Mouse (Mus musculus): ENCODE measurements around the gene AY358078.
"Not testable (repeated sequence)": the region's sequence is repeated elsewhere in the genome, so short reads cannot be mapped to it uniquely, and the experiment has no call there.

Gene AY358078

GRCm38 (mm10) chr14:51799746-51800145 lies at the start of gene AY358078:
TSS of gene AY358078 (plus strand) at chr14:51800046.
- DNase-seq (ENCODE audit: low spot score in 2 of 2), result no peak

DNA sequence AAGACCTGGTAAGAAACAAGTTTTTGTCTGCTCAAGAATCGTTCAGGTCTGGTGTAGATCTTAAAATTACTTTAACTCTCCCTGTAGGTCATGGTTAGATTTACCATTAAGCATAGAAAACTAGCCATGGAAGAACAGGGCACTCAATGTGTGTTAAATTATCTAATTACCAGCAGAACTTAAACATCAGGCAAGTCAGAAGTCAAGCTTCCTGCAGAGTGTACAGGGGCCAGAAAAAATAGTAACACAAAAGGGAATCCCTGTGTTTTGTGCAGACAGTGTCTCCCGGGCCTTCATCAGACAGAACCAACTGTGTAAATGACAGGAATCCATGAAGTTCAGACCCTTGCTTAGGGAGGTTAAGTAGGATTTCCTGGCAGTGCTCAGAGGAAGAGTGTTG lies 43.9 kb upstream of the AY358078 start:
- DNase-seq (ENCODE audit: low spot score in 2 of 2), result no peak

DNA sequence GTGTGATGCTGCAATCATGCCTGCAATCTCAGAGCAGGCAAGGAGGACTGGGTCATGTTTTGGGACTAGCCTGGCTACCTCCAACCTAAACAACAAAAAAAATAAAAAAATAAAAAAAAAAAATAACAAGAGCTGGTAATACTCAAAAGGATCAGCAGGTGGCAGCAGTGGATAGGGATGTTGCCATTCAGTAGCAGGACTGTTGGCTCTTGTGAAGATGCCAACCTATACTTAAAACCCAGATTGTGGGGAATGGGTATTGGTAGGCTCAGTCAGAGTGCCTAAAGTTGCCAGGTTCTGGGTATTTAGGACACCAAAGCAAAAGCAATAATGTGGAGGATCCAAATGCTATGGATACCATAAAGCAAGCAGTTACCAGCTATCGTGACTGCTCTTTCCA lies 28.5 kb upstream of the AY358078 start:
- DNase-seq (ENCODE audit: low spot score in 2 of 2), result peak in 1 of 2 experiments; percentile 8

DNA sequence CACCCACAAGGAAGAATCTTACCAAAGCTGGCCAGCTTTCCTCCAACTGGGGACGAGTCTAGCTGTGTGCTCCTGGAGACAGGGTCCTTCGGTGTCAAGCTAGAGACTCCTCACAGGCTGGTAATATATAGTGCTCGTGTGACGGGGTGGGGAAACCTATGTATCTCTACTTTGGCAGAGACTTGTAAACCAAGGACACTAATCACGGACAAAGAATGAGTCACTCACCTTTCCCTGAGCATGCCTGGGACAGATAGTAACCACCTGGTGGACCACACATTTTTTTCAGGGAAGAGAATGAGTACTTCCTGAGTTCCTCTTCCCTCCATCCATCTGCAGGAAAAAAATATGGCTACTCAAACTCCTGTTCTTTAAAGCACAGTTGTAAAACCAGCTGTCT lies 26.4 kb upstream of the AY358078 start, which contains the start of gene Ang4:
TSS of gene Ang4 (minus strand) at position 101 of the 400 bp plus-strand sequence.
- DNase-seq (ENCODE audit: low spot score in 2 of 2), result no peak

- no peak for DNase-seq (ENCODE audit: low spot score in 2 of 2)
These were observed 22.1 kb upstream of the AY358078 start for GRCm38 (mm10) chr14:51777791-51778190.

DNA sequence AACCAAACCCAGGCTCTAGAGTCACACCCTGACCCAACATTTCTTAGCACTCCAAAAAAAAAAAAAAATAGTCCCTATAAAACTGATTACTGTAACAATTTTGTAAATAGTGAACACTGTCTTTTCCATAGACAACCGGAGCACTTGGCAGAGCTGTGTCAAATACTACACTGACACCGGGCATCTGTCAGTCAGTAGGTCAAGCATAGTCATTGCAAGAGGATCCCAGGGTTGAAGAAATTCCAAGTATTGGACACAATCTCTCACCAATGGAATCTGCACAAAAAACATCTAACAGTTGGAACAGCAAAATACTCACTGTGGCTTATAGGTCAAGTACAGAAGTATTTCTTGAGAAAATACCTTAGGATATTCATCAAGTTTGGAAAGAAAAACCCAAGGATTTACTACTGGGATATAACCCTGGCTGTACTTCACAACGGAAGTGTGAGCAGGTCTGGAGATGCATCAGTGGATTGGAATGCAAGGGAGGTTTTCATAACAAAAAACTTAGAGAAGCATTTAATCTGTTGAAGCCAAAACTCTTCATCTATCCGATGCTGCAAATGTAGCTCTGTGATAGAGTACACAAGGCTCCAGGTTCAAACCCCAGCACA lies 20.9 kb upstream of the AY358078 start:
- DNase-seq (ENCODE audit: low spot score in 2 of 2), result no peak

DNA sequence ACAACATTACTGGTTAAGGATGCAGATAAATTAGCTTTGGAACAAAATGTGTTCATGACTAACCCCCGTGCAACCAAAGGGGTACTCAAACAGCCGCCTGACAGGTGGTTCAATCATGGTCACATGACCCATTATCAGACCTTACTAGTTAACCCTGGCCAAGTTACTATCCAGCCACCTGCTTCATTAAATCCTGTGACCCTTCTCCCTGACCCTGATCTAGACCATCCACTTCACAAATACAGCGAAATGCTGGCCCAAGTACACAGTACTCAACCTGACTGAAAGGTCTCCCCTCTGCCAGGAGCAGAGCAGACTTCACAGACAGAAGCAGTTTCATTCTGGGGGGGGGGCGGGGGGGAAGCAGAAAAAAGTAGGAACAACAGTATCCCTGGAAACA lies 13.5 kb upstream of the AY358078 start:
- no peak for DNase-seq (ENCODE audit: low spot score in 2 of 2)

- DNase-seq (ENCODE audit: low spot score in 2 of 2), result no peak
These were observed 12.8 kb upstream of the AY358078 start for GRCm38 (mm10) chr14:51787061-51787460.

DNA sequence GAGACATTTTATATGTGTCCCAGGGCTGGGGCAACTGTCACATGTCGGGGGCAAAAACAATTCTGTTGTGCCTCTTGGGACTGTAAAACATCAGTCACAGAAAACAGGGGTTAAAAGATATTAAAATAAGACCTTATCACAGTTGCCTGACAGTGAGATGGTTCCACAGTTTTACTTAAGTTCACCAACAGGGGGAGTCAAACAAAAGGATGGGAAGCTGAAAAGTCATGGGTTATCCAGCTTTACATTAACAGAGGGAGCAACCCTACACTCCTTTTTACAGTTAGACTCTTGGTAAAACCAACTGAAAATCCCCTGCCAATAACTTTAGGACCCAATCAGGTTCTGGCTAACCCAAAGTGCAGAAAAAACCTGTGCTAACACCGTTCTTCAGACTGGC lies 10.7 kb upstream of the AY358078 start:
- DNase-seq (ENCODE audit: low spot score in 2 of 2), result no peak

DNA sequence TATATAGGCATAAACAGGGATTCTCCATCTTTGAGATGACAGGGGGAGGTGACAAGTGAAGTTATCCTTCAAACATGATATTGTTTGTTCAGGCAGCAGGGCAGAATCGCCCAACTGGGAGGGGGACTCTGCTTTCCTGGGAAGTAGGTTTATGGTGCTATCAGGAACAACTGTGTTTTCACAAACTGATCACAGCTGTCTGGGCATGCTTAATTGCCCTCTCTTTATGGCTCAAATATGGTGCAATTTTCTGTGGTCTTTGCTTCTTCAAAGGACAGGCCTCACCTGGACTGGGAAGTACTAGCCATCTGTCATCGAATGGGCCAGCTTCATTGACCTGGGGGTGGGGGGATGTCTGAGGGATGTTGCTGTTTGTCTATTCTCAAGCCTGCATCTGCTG lies 5.7 kb upstream of the AY358078 start:
- no peak for DNase-seq (ENCODE audit: low spot score in 2 of 2)

DNA sequence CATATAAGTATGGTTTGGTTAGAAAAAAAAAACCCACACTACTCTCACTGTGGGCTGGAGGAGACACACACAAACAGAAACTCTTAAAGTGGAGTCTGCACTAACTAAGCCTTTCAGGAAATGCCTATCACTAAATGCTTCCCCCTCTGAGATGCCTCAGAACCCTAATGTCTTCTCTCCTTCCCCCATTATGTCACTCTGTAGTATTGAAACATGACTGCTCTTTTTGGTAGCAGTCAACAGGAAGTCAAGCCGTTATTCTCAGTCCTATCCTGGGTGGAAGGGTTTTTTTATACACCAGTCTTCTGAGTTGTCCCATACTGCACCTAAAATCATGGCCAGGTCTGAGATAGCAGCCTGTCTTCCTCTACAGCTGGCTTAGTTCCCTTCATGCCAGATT lies 26.8 kb downstream of the AY358078 start:
- DNase-seq (ENCODE audit: low spot score in 2 of 2), result no peak

DNA sequence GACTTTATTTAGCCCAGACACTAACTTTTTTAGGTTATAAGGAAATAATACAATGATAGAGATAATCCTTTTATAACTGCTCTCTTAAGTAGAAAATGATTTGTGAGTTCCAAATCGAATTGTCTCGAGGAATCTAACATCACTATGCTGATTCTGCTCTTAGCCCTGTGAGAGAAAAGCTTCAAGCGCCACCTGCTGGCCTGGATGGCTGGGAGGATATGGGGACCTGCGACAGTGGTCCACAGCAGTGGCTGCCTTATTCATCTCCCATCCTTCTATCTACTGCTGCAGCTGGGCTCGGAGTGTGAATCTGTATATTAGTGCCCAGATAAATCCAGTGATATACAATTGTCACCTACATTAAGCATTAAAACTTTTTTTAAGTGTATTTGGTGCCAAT lies 28.0 kb downstream of the AY358078 start:
- DNase-seq (ENCODE audit: low spot score in 2 of 2), result peak in 1 of 2 experiments; percentile 6

GRCm38 (mm10) chr14:51829188-51829587 lies 29.3 kb downstream of the AY358078 start:
- DNase-seq (ENCODE audit: low spot score in 2 of 2), result no peak

DNA sequence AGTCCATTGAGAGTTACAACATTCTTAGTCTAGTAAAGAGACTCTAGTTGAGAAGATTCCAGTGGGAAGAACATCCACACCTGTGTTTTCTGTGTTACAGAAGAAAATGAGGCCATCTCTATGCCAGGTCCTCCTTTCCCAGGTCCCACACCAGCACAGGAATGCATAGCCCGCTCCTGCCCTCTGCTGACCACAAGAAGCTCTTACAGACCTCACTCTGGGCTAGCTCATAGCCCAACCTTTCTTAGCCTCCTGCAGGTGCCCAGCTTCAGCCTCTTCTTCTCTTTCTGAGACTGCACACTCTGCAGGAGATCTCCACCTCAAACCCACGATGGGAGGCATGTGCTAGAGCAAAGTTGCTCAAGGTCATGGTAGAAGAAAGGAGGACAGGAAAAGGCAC lies 38.6 kb downstream of the AY358078 start:
- not testable (repeated sequence) for DNase-seq (ENCODE audit: low spot score in 2 of 2)

- DNase-seq (ENCODE audit: low spot score in 2 of 2), result no peak
These were observed 42.4 kb downstream of the AY358078 start for GRCm38 (mm10) chr14:51842250-51842649.

DNA sequence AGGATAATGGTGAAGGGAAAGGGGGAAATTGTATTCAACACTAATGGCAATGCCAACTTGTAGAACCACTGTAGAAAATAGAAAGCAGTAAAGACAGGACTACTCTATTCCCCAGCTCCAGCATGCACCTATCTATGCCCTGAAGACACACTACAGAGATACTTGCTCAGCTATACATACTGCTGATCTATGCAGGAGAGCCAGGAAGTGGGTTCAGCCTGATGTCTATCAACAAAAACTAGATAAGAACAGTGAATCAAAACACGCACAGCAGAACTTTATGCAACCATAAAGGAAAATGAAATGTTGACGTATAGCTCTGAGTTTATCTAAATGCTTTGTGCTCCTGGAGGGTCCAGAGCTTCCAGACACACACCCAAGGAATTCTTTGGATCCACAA lies 42.9 kb downstream of the AY358078 start:
- DNase-seq (ENCODE audit: low spot score in 2 of 2), result no peak

- no peak for DNase-seq (ENCODE audit: low spot score in 2 of 2)
These were observed 44.0 kb downstream of the AY358078 start for GRCm38 (mm10) chr14:51843882-51844281.

- DNase-seq (ENCODE audit: low spot score in 2 of 2), result no peak
These were observed 46.7 kb downstream of the AY358078 start for GRCm38 (mm10) chr14:51846566-51846965.

DNA sequence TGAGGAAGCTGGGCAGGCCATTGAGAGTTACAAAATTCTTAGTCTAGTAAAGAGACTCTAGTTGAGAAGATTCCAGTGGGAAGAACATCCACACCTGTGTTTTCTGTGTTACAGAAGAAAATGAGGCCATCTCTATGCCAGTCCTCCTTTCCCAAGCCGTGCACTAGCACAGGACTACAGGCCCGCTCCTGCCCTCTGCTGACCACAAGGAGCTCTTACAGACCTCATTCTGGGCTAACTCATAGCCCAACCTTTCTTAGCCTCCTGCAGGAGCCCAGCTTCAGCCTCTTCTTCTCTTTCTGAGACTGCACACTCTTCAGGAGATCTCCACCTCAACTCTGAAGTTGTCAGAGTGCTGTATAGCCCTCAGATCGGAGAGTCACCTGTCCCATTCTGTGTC lies 51.2 kb downstream of the AY358078 start:
- DNase-seq (ENCODE audit: low spot score in 2 of 2), result not testable (repeated sequence)

DNA sequence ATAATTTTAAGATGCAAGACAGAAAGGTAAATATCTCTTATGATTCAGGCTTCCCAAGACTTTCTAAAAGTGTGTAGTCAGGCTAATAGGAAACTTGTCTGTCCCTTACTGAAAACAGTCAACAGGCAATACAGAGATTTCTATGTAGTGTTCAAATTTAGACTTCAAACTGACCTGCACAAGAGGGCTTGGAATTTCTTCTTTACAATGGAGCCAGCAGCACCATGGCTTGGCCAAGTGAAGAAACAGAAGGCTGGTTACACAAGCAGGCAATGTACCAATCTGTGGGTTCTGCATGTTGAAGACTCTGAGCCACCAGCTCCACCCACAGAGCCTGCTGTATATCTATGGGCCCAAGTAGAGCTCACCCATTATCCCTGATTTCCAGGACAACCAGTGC lies 53.6 kb downstream of the AY358078 start, which contains the start of gene Ear6:
TSS of gene Ear6 (plus strand) at position 301 of the 400 bp plus-strand sequence.
- no peak for DNase-seq (ENCODE audit: low spot score in 2 of 2)

DNA sequence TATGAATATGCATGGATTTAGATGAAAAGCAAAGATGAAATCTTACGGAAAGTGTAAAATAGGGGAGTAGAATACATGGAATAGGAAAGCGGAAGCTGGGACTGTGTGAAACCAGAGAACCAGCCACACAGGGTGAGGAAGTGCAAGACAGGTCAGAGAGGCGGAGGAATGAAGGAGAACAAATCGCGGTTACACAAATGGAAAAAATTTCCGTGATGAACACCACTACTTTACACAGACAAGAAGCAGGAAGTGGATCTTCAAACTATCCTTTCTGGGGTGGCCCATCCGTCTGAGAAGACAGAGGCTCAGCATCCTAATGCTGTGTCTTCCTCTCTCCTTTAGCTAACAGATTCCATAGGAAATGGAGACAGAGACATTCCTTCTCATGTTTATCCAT lies 55.4 kb downstream of the AY358078 start:
- not testable (repeated sequence) for DNase-seq (ENCODE audit: low spot score in 2 of 2)

GRCm38 (mm10) chr14:51863603-51864002 lies 63.8 kb downstream of the AY358078 start:
- DNase-seq (ENCODE audit: low spot score in 2 of 2), result not testable (repeated sequence)

- no peak for DNase-seq (ENCODE audit: low spot score in 2 of 2)
These were observed 70.9 kb downstream of the AY358078 start for GRCm38 (mm10) chr14:51870756-51871155.

DNA sequence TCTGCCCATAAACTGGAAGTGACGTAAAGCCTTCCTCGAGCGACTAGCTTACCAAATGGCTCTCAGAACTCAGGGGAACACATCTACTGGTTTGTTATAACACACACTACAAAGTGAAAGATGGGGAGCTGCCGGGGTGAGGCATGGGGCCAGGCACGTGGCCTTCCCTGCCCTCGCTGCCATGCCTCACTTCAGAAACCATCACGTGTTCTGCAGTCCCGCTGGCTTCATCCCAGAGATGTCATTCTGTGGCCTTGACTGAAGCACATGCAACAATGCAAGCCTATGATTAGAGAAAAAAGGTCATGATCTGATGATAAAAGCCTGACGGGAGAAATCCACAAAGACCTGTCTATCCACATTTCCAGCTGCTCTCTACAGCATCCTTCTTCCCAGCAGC lies 71.9 kb downstream of the AY358078 start:
- DNase-seq (ENCODE audit: low spot score in 2 of 2), result no peak

Measured in left cerebral cortex, adult 9 months (tissue).